Mouse (Mus musculus) limb, embryonic 14.5 days (tissue): ENCODE data around the gene Nxpe3. TPM values are rescaled to one million over a fixed set of nuclear protein-coding genes. Genes with fewer than 3 reads are reported as not detected.
A peak's percentile ranks its signal among the peaks of the same experiment; 100 is the strongest.

Experiments used
- ATAC-seq: fragments of 200-750 bp; cut with Nextera tagmentation; 2 replicates; pipeline ENCODE4 v1.8.0; 2017; ENCODE audit warnings: low read depth, moderate number of reproducible peaks, moderate TSS enrichment; ENCODE audit not compliant: low FRiP score
- DNase-seq: peaks from one replicate; pipeline ENCODE4 v3.0.0-alpha.2; 2015; ENCODE audit warnings: low spot score
- H3K27ac ChIP-seq: fragments of 300-500 bp; sonication (generic); replicated peaks from 2 replicates; pipeline ENCODE4 v1.5.1; 2014; ENCODE audit warnings: low read depth, mild to moderate bottlenecking, low read length, moderate library complexity, mixed read lengths
- H3K27me3 ChIP-seq: fragments of 300-500 bp; sonication (generic); 2 replicates; pipeline ENCODE4 v1.6.1; 2014; ENCODE audit warnings: low read length, mixed read lengths; ENCODE audit not compliant: control insufficient read depth, insufficient read depth
- H3K36me3 ChIP-seq: fragments of 300-500 bp; sonication (generic); 2 replicates; pipeline ENCODE4 v1.6.1; 2014; ENCODE audit warnings: mild to moderate bottlenecking, low read length, moderate library complexity, mixed read lengths; ENCODE audit not compliant: control insufficient read depth, insufficient read depth
- H3K4me1 ChIP-seq: fragments of 300-500 bp; sonication (generic); 2 replicates; pipeline ENCODE4 v1.6.1; 2014; ENCODE audit warnings: antibody characterized with exemption, low read length, mixed read lengths; ENCODE audit not compliant: control insufficient read depth, insufficient read depth
- H3K4me2 ChIP-seq: fragments of 300-500 bp; sonication (generic); replicated peaks from 2 replicates; pipeline ENCODE4 v1.6.1; 2014; ENCODE audit warnings: low read depth, mild to moderate bottlenecking, low read length, moderate library complexity; ENCODE audit not compliant: severe bottlenecking
- H3K4me3 ChIP-seq: fragments of 300-500 bp; sonication (generic); replicated peaks from 2 replicates; pipeline ENCODE4 v1.5.1; 2014; ENCODE audit warnings: low read length
- H3K9ac ChIP-seq: fragments of 300-500 bp; sonication (generic); 2 replicates; pipeline ENCODE4 v1.6.1; 2014; ENCODE audit warnings: mild to moderate bottlenecking, low read depth, low read length, moderate library complexity; ENCODE audit not compliant: severe bottlenecking
- H3K9me3 ChIP-seq: fragments of 300-500 bp; sonication (generic); 2 replicates; pipeline ENCODE4 v1.6.1; 2016; ENCODE audit warnings: low read length; ENCODE audit not compliant: control insufficient read depth
- POLR2A ChIP-seq: fragments of 200-500 bp; IDR thresholded peaks from 2 replicates; pipeline ENCODE4 v1.8.0; 2012; ENCODE audit warnings: inconsistent platforms, mild to moderate bottlenecking, moderate library complexity, borderline replicate concordance; ENCODE audit not compliant: insufficient read depth, insufficient read length; ENCODE audit errors: extremely low read depth
- WGBS: fragments of 180-500 bp; shearing (Covaris S2); extraction: QIAGEN DNeasy Blood & Tissue Kit; methylation state at CpG from one replicate; pipeline ENCODE4 v1.1.7; 2014; 5-methylcytosine and 5-hydroxymethylcytosine counted together
- polyA plus RNA-seq, 2 experiments: library from polyadenylated mRNA; depleted of rRNA in 1 of 2; stranded (reverse) in 1 of 2; unstranded in 1 of 2; fragments of >200 nt; fragmentation: Nextera tagmentation in 1 of 2; extraction: Ambion mirVana in 1 of 2; gene quantifications; 2 replicates each; pipeline versions ENCODE4 v1.2.1 to v1.2.3; 2012 to 2014

Gene Nxpe3
- polyA plus RNA-seq, 2 experiments = 0.55 to 1.2 TPM

DNA sequence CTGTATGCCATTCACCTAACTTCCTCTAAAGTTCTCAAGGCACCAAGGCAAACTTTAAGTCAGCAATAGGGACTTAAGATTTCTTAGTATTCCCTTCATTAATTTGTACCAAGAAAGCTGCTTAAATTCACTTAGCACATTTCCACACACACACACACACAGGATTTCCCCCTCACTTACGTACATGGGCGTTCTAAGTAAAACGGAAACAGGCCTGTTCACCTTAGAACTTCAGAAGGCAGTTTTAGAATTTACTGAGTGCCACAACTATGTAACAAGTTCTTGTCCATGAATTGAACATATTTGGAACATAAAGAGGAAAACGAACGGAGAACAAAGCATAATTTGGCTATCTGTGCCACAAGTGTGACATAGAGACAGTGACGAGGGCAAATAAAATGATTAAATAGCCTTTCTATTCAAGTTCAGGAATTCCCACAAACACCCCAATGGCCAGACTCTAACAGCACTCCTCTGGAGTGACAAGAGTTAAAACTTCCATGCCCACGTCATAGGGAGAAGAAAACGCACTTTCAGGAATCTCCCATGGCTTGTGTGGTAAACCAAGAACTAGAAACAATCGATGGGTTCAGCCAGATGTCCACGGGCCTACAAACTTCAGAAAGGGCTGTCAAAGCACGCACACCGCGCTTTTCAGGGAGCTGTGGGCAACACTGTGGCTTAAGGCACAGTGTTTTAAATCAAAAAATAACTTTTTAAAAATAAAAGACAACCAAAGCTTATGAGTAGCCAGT lies 74.7 kb downstream of the Nxpe3 start:
- DNase-seq (peak; percentile 33), ATAC-seq (no peak)
- WGBS = 34% methylated on average over 13 of the region's 13 CpGs
- peaks cover 13% of the 10 kb centered on the region for H3K4me1 ChIP-seq
- peak overlapping the region; percentile 83 for H3K4me2 ChIP-seq
- peak overlapping the region; percentile 83 for H3K9ac ChIP-seq
- H3K27ac ChIP-seq = peak overlapping the region; percentile 35
- peak overlapping the region; percentile 88 for H3K4me3 ChIP-seq
- TF ChIP-seq POLR2A = no peak
- peaks cover 32% of the 10 kb centered on the region for H3K36me3 ChIP-seq
- H3K9me3 ChIP-seq = no peaks in the 10 kb centered on the region
- no peaks in the 10 kb centered on the region for H3K27me3 ChIP-seq

DNA sequence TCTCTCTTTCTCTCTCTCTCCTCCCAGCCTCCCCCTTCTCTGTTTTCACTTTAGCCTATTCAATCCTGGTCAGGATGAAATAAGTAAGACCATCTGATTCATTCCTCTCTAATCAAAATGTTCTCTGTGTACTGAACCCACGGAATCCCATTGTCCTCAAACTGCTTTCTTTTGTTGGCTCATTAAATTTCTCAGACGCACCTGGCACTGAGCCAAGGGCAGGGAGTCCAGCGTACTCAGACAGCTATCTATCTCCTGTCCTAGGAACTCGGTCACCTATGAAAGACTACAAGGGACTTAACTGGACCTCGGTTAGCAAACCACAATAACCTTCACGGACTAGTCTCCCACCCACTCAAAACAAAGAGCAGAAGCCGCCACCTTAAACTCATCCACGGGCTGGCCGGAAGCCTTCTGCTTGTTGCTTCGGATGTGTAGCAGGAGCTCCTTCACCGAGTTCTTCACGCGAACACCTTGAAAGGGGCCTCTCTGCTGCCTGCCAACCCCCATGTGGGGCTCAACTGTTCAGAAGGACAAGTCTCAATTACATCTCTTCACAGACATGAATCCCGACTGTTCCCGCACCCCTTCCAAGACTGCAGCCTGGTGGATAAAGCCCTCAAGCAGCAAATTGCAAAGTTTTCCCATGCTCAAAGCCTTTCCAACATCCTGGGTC lies 75.8 kb downstream of the Nxpe3 start:
- no peak overlapping the region for H3K27ac ChIP-seq
- H3K9ac ChIP-seq = peak overlapping the region; percentile 0; the same call in 1 of the 2 replicates

DNA sequence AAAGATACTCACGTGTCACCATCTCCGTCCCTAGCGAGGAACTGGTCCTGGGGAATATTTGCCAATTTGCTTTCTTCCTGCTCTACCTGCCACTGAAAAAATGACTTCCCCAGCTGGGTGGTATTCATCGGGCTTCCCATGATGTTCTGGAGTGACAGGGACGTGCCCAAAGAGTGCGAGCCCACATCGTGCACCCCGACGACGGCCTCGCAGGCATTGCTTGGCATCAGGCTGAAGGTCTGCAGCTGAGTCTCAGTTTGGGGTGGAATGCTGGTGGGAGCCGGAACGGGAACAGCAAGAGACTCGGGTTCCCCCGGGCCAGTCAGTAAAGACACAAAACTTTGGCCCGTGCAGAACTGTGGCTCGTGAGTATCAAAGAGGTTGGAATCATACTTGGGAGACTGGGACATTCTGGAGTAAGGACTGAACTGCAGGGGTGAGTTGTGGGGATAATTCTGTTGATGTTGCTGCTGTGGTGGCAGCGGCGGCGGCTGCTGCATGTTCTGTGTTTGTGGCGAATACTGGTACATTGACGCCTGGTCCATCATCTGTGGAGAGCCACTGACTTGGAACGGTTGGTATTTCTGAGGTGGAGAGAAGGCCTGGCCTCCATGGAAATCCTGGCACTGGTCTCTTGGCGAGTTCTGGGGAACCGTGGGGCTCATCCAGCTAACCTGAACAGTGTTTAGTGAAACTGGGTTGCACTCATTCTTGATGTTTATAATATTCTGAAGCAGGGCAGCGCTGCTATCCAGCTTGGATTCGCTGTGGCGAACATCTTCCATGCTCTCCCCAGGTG lies 77.2 kb downstream of the Nxpe3 start:
- Histone ChIP-seq H3K36me3 (peaks cover 54% of the 10 kb centered on the region), H3K4me2 (no peak overlapping the region), H3K27ac (no peak overlapping the region), H3K9me3 (no peaks in the 10 kb centered on the region), H3K27me3 (no peaks in the 10 kb centered on the region), H3K4me3 (no peak overlapping the region), H3K4me1 (peaks cover 10% of the 10 kb centered on the region), H3K9ac (no peak overlapping the region)
- DNase-seq (no peak), ATAC-seq (no peak)
- no peak for TF ChIP-seq POLR2A
- WGBS = 94% methylated on average over 28 of the region's 28 CpGs

More for the DNA sequence above, 75.8 kb downstream of the Nxpe3 start:
- ATAC-seq = no peak
- Histone ChIP-seq H3K4me3 (peak overlapping the region; percentile 88), H3K9me3 (no peaks in the 10 kb centered on the region), H3K4me2 (peak overlapping the region; percentile 83), H3K27me3 (no peaks in the 10 kb centered on the region), H3K4me1 (peaks cover 13% of the 10 kb centered on the region), H3K36me3 (peaks cover 41% of the 10 kb centered on the region)
- WGBS = 43% methylated on average over 15 of the region's 15 CpGs
- TF ChIP-seq POLR2A = no peak
- peak; percentile 18 for DNase-seq

DNA sequence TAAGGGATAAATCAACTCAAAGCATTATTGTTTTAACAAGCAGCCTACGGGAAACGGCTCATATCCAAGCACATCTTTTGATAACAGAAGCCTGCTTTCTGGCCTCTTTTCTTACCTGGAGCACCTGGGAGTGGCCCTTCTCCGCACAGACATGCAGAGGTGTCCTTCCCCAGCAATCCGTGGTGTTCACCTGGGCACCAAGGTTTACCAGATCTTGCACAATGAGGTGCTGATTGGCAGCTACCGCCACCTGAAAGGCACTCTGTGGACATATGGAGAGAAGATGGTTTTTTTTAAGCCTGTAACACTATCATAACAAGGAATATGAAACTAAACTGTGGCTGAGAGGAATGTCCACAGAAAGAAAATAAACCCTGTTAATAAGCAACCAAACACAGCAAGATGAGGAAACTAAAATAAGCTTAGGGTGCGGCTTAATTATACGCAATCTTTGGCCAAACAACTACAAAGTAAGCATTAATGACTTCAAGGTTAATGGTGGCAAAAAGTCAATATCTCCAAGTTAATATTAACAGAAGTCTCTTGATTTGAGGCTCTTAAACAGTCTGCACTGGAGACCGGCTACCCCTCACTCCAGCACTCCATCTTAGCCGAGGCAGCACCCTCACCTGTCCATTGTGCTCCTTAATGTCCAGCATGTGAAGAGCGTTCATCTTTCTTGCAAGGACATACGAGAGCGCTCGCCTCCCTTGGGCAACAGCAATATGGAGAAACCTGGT lies 78.7 kb downstream of the Nxpe3 start:
- H3K4me3 ChIP-seq = no peak overlapping the region
- H3K9me3 ChIP-seq = no peaks in the 10 kb centered on the region
- no peaks in the 10 kb centered on the region for H3K27me3 ChIP-seq
- 95% methylated on average over 13 of the region's 13 CpGs for WGBS
- TF ChIP-seq POLR2A = no peak
- ATAC-seq (no peak), DNase-seq (no peak)
- no peak overlapping the region for H3K9ac ChIP-seq
- peaks cover 65% of the 10 kb centered on the region for H3K36me3 ChIP-seq
- no peak overlapping the region for H3K4me2 ChIP-seq
- H3K4me1 ChIP-seq = peaks cover 9% of the 10 kb centered on the region
- no peak overlapping the region for H3K27ac ChIP-seq
